Mouse (Mus musculus): ENCODE measurements around the gene Ang2. TPM values are rescaled to one million over a fixed set of nuclear protein-coding genes. Genes with fewer than 3 reads are reported as not detected.

Ang2 gene
- polyA plus RNA-seq, 1 experiment from 2014 or later, result not detected

DNA sequence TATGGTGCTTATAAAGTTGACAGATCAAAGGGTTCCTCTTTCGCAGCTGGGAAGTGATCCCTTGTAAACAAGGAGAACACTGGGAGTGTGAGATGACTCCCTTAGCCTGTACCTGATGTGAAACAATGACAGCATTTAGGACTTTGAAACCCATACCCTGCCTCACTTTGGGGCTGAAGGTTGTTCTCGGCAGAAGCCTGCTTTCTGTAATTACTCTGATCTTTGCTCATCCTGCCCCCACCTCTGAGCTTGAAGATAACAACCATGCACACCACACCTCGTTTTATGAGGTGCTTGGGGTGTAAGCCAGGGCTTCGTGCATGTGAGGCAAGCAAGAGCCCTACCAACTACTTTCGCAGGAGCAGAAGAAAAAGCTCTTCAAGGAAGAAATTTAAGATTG, 49.8 kb downstream of the Ang2 start:
- Histone ChIP-seq H3K27ac (replicated peaks) (peak overlapping the region; percentile 75), H3K4me2 (peak overlapping the region; percentile 48)

DNA sequence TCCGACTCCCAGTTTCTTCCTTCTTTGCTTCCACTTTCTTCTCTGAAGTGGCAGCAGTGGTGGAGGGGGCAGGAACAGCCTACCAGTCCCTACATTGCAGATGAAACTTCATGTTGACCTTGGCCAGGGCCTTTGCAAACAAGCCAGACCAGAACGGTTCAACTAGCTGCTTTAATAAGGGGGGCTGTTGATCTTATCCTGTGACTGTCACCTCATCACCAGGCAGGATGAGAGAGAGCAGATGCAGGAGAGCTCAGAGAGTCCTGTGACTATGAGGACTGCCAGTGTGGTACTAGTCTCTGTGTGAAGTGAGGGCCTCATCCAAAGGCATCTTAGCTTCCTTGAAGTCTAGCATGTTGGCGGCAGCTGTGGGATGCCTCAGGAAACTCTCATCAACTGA, 50.9 kb downstream of the Ang2 start:
- Histone ChIP-seq H3K27me3 (no peaks in the 10 kb centered on the region), H3K9me3 (replicated peaks) (no peaks in the 10 kb centered on the region), H3K4me3 (replicated peaks) (no peak overlapping the region), H3K36me3 (replicated peaks) (no peaks in the 10 kb centered on the region), H3K4me1 (replicated peaks) (peaks cover 97% of the 10 kb centered on the region), H3K27ac (replicated peaks) (peak overlapping the region; percentile 75), H3K9ac (no peak overlapping the region), H3K4me2 (no peak overlapping the region)
- ATAC-seq (ENCODE audit: insufficient read depth), result no peak
- WGBS (ENCODE audit: insufficient replicate concordance), result 63% methylated on average over 3 of the region's 3 CpGs

More for the DNA sequence above, 49.8 kb downstream of the Ang2 start:
- Histone ChIP-seq H3K36me3 (replicated peaks) (no peaks in the 10 kb centered on the region), H3K4me1 (replicated peaks) (peaks cover 96% of the 10 kb centered on the region), H3K9me3 (replicated peaks) (no peaks in the 10 kb centered on the region), H3K27me3 (no peaks in the 10 kb centered on the region), H3K9ac (no peak overlapping the region), H3K4me3 (replicated peaks) (no peak overlapping the region)
- WGBS (ENCODE audit: insufficient replicate concordance), result 37% methylated on average over 5 of the region's 5 CpGs
- peak; percentile 76 for ATAC-seq (ENCODE audit: insufficient read depth)

DNA sequence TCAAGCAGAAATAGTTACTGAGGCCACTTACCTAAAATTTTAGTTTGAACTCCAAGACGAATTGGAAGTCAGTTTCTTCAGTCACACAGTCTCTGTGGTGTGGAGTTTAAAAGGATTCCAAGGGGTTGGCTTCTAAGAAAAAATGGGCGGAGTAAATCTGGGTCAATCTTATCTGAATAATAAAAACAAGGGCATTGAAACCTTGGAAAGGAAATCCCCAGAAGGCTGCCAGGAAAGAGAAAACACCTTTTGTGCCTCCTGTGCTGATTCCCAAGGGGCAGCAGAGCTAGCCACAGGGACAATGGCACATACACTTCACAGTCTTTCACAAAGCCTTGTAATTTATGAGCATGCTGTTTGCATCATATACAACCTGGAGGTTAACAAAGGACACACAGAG, 52.3 kb downstream of the Ang2 start, which contains the start of gene Rnase1:
Gene Rnase1, minus strand, starts transcription at position 101 of the 400 bp plus-strand sequence.
- no peaks in the 10 kb centered on the region for H3K27me3 ChIP-seq
- no peaks in the 10 kb centered on the region for H3K36me3 ChIP-seq (replicated peaks)
- peaks cover 96% of the 10 kb centered on the region for H3K4me1 ChIP-seq (replicated peaks)
- ATAC-seq (ENCODE audit: insufficient read depth), result no peak
- H3K4me3 ChIP-seq (replicated peaks), result no peak within 1 kb of the TSS
- H3K4me2 ChIP-seq, result no peak within 1 kb of the TSS
- peak within 1 kb of the TSS; percentile 18; the same call in 1 of the 2 replicates for H3K9ac ChIP-seq
- no peaks in the 10 kb centered on the region for H3K9me3 ChIP-seq (replicated peaks)
- 56% methylated on average over 2 of the region's 2 CpGs for WGBS (ENCODE audit: insufficient replicate concordance)
- peak within 1 kb of the TSS; percentile 89 for H3K27ac ChIP-seq (replicated peaks)

DNA sequence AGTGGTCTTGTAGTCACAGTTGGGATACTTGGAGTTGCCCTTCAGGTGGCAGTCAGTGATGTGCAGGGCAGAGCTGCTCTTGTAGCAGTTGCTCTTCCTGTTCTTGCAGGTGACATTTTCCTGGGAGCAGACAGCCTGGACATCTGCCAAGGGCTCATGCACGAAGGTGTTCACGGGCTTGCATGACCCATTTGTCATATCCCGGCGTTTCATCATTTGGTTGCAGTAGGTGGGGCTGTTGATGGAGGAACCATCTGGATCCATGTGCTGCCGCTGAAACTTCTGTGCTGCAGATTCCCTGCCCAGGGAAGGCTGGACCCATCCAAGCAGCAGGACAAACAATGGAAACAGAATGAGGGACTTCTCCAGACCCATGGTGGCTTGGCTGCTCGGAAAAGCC, 53.4 kb downstream of the Ang2 start:
- H3K27me3 ChIP-seq, result no peaks in the 10 kb centered on the region
- H3K4me2 ChIP-seq, result no peak overlapping the region
- H3K4me3 ChIP-seq (replicated peaks), result no peak overlapping the region
- H3K9ac ChIP-seq, result no peak overlapping the region
- H3K36me3 ChIP-seq (replicated peaks), result no peaks in the 10 kb centered on the region
- 84% methylated on average over 6 of the region's 6 CpGs for WGBS (ENCODE audit: insufficient replicate concordance)
- H3K4me1 ChIP-seq (replicated peaks), result peaks cover 96% of the 10 kb centered on the region
- no peak for ATAC-seq (ENCODE audit: insufficient read depth)
- no peaks in the 10 kb centered on the region for H3K9me3 ChIP-seq (replicated peaks)
- peak overlapping the region; percentile 89 for H3K27ac ChIP-seq (replicated peaks)

Other genes with a start within 250 kb of the Ang2 start
- 9.8 and 10.0 TPM in 2 replicates for gene Pnp2, start 243.2 kb downstream of the Ang2 start, polyA plus RNA-seq (2015; fragmentation: Nextera tagmentation; extraction: Ambion mirVana)
- 0.07 TPM in 1 of 2 replicates, not detected in the other for gene Rnase10, start 191.4 kb downstream of the Ang2 start, polyA plus RNA-seq (2015; fragmentation: Nextera tagmentation; extraction: Ambion mirVana)
- not detected in 2 replicates for gene Rnase9, start 157.3 kb downstream of the Ang2 start, polyA plus RNA-seq (2015; fragmentation: Nextera tagmentation; extraction: Ambion mirVana)
- gene Rnase11, start 149.0 kb downstream of the Ang2 start, polyA plus RNA-seq (2015; fragmentation: Nextera tagmentation; extraction: Ambion mirVana), result not detected in 2 replicates
- 1.2 and 1.7 TPM in 2 replicates for gene Rnase12, start 141.5 kb downstream of the Ang2 start, polyA plus RNA-seq (2015; fragmentation: Nextera tagmentation; extraction: Ambion mirVana)
- gene Olfr750, start 124.7 kb downstream of the Ang2 start, polyA plus RNA-seq (2015; fragmentation: Nextera tagmentation; extraction: Ambion mirVana), result not detected in 2 replicates
- 23.0 and 23.7 TPM in 2 replicates for gene Rnase4, start 108.1 kb downstream of the Ang2 start, polyA plus RNA-seq (2015; fragmentation: Nextera tagmentation; extraction: Ambion mirVana)
- gene Ang, start 108.0 kb downstream of the Ang2 start, polyA plus RNA-seq (2015; fragmentation: Nextera tagmentation; extraction: Ambion mirVana), result 6.8 and 7.4 TPM in 2 replicates
- gene Eddm3b, start 84.7 kb downstream of the Ang2 start, polyA plus RNA-seq (2015; fragmentation: Nextera tagmentation; extraction: Ambion mirVana), result not detected in 2 replicates
- 3.3 and 5.1 TPM in 2 replicates for gene Rnase6, start 75.2 kb downstream of the Ang2 start, polyA plus RNA-seq (2015; fragmentation: Nextera tagmentation; extraction: Ambion mirVana)
- 0.12 and 0.39 TPM in 2 replicates for gene Rnase1, start 52.4 kb downstream of the Ang2 start, polyA plus RNA-seq (2015; fragmentation: Nextera tagmentation; extraction: Ambion mirVana)
- not detected in 2 replicates for gene Rnase2b, start 36.9 kb downstream of the Ang2 start, polyA plus RNA-seq (2015; fragmentation: Nextera tagmentation; extraction: Ambion mirVana)
- not detected in 2 replicates for gene Ear14, start 4.2 kb upstream of the Ang2 start, polyA plus RNA-seq (2015; fragmentation: Nextera tagmentation; extraction: Ambion mirVana)
- not detected in 2 replicates for gene Rnase2a, start 57.0 kb upstream of the Ang2 start, polyA plus RNA-seq (2015; fragmentation: Nextera tagmentation; extraction: Ambion mirVana)
- not detected in 2 replicates for gene Gm7247, start 162.6 kb upstream of the Ang2 start, polyA plus RNA-seq (2015; fragmentation: Nextera tagmentation; extraction: Ambion mirVana)
- not detected in 2 replicates for gene Vmn2r88, start 211.7 kb upstream of the Ang2 start, polyA plus RNA-seq (2015; fragmentation: Nextera tagmentation; extraction: Ambion mirVana)